Mouse (Mus musculus) CD8-positive naive resting alpha-beta T cell, adult 2 months (primary cell): Measurements from ENCODE around the gene Kndc1.

Experiments
- DNase-seq, 2 experiments: peaks; one replicate each; pipeline ENCODE4 v3.0.0; 2022; ENCODE audit warnings: low read depth in 2 of 2, low spot score in 2 of 2

Gene Kndc1

GRCm38 (mm10) chr7:139901981-139902380, 7.5 kb downstream of the Kndc1 start:
- DNase-seq: no peak

DNA sequence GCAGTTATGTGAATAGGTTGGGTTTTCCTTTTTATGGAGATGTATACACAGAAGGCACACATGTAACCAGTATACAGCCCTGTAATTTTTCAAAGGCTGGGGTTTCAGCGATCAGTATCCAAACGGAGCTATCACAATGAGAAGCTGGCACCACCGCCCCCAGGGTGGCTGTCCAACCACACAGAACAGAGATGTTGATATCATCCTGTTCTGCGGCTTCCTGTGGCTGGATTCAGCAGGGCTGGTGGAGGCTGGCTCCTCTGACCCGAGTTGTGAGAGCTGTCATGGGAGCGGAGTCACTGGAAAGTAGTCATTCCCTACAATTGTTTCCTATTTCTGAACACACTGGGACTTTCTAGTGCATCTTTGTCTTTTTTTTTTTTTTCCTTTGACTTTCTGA, 10.8 kb downstream of the Kndc1 start:
- no peak for DNase-seq

GRCm38 (mm10) chr7:139905661-139906060, 11.2 kb downstream of the Kndc1 start:
- DNase-seq: peak; percentile 16 to 19

GRCm38 (mm10) chr7:139908176-139908575, 13.7 kb downstream of the Kndc1 start:
- no peak for DNase-seq

- no peak for DNase-seq
Measured at GRCm38 (mm10) chr7:139909469-139909868, 15.0 kb downstream of the Kndc1 start.

GRCm38 (mm10) chr7:139910204-139910835, 15.8 kb downstream of the Kndc1 start:
- DNase-seq: no peak

- DNase-seq: no peak
Measured at GRCm38 (mm10) chr7:139914141-139915047, 19.9 kb downstream of the Kndc1 start.

GRCm38 (mm10) chr7:139915646-139916257, 21.3 kb downstream of the Kndc1 start:
- no peak for DNase-seq

DNA sequence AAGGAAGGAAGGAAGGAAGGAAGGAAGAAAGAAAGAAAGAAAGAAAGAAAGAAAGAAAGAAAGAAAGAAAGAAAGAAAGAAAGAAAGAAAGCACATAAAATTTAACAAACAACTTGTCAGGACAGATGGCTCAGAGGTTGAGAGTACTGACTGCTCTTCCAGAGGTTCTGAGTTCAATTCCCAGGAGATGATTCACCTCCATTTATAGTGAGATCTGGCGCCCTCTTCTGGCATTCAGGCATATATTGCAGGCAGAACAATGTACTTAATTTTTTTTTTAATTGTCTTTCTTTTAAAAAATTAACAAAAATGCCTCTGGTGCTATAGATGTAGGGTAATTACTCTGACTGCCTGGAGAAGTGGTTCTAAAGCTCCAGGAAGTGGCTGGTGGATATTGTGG, 21.8 kb downstream of the Kndc1 start:
- no peak for DNase-seq

- no peak for DNase-seq
Measured at GRCm38 (mm10) chr7:139918262-139918661, 23.8 kb downstream of the Kndc1 start.

GRCm38 (mm10) chr7:139930732-139931131, 36.2 kb downstream of the Kndc1 start:
- peak; percentile 16 to 40 for DNase-seq

DNA sequence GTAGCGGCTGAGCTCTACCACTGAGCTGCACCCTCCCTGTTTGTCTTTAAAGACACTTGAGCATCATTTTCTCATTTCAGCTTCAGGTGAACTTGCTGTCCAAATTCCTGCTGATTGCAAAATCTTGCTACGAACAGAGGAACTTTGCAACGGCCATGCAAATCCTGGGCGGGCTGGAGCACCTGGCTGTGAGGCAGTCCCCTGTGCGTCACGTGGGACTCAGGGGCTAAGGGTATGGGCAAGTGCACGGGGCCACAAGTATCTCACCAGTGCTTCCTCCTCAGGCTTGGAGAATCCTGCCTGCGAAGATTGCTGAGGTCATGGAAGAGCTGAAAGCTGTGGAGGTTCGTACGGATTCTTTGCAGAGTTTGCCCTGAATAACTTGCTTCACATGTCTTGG, 42.2 kb downstream of the Kndc1 start:
- no peak for DNase-seq

DNA sequence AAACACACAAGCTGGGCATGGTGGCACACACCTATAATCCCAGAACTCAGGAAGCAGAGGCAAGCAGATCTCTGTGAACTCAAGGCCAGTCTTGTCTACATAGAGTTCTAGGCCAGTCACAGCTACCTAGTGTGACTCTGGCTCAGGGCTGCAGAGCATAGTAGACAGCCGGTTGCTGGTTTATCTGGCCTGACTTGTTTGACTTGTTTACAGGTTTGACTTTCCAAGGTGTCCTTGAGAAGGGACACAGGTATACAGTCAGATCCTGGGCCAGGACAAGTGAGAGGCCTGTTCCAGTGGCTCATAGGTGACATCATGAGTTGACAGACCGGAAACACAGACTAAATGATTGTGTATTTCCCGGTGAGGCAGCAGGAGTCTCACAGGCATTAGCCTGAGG, 42.6 kb downstream of the Kndc1 start:
- no peak for DNase-seq

GRCm38 (mm10) chr7:139937810-139938209, 43.3 kb downstream of the Kndc1 start:
- DNase-seq: no peak

- DNase-seq: no peak
Measured at GRCm38 (mm10) chr7:139940476-139941209, 46.1 kb downstream of the Kndc1 start.

DNA sequence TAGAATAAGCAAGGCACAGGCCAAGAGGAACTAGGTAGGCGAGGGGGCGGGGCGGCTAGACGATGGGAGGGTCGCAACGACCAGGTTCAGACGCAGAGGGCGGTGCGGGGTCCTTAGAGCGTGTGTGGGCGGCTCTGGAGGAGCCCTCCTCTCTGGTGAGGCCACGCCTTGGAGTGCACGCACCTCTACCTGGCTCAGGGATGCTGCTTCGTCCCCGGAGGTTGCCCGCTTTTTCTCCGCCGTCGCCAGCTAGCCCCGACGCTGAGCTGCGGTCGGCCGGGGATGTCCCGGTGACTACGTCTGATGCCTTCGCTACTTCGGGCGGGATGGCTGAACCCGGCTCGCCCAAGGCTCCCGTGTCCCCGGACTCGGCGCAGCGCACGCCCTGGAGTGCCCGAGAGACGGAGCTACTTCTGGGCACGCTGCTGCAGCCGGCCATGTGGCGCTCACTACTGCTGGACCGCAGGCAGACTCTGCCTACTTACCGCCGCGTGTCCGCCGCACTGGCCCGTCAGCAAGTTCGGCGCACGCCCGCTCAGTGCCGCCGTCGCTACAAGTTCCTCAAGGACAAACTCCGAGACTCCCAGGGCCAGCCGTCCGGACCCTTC, 49.3 kb downstream of the Kndc1 start, which contains the start of gene Utf1:
Gene Utf1, plus strand, starts transcription at position 116 of the 608 bp plus-strand sequence.
- no peak for DNase-seq

GRCm38 (mm10) chr7:139944291-139945240, 50.1 kb downstream of the Kndc1 start:
- no peak for DNase-seq

- no peak for DNase-seq
Measured at GRCm38 (mm10) chr7:139945516-139945915, 51.0 kb downstream of the Kndc1 start.

- DNase-seq: no peak
Measured at GRCm38 (mm10) chr7:139946032-139946431, 51.5 kb downstream of the Kndc1 start.

GRCm38 (mm10) chr7:139949893-139950282, 55.4 kb downstream of the Kndc1 start:
- peak in 1 of 2 experiments; percentile 44 for DNase-seq
